Mouse (Mus musculus): ENCODE data around the gene Ccdc158.

DNA sequence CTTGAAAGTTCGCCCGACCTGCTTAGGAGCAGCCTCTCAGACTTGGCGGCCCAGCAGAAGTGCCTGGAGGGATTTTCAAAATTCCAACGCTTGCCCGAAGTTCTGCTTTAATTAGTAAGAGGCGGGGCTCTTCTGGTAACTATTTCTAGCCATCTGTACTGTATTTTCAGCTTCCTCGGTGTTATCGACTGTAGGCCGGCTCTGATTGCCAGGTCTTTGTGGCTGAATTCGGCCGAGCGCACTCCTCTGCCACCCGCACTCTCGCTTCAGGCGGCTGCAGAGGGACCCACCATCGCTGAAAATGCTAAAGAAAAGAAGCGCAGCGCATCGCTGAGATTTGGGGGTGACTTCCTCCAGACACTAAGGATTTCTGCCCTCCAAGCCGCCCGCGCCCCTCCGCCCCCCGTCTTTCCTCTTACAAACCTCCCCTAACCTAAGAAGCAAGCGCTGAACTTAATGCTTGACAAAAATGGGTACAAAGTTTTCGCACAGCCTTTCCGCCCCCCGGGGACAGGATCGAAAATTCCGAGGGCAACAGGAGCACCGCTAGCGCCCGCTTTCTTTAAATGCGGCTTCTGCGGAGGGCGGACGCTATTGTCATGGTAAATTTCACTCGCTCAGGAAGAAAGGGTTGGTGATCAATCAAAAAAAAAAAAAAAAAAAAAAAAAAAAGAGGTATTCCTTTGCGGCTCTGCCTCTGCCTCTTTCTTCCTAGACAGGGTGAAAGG lies 7.7 kb upstream of the Ccdc158 start:
- TF ChIP-seq CTCF (IDR thresholded peaks at IDR 0.05; ENCODE audit: low read depth) (no peak), EP300 (IDR thresholded peaks at IDR 0.05; ENCODE audit: low read depth) (no peak)

Measured in heart, postnatal 0 days (tissue).